Mouse (Mus musculus) cerebellum, adult 2 months (tissue): ENCODE measurements around the gene Cyp39a1. TPM values are rescaled to one million over a fixed set of nuclear protein-coding genes. Genes with fewer than 3 reads are reported as not detected.
A peak's percentile ranks its signal among the peaks of the same experiment; 100 is the strongest.

ENCODE experiments used
- DNase-seq, 2 experiments: peaks; one replicate each; pipeline ENCODE4 v3.0.0; 2021
- H3K27ac ChIP-seq: fragments of 200-500 bp; 2 replicates; pipeline ENCODE4 v1.5.1; 2012; ENCODE audit warnings: low read length, control low read depth, inconsistent platforms; ENCODE audit not compliant: insufficient read depth
- H3K27me3 ChIP-seq: fragments of 200-500 bp; 2 replicates; pipeline ENCODE4 v1.6.1; 2012; ENCODE audit warnings: inconsistent platforms, mild to moderate bottlenecking, low read length, moderate library complexity; ENCODE audit not compliant: control insufficient read depth, insufficient read depth
- H3K4me1 ChIP-seq: fragments of 200-500 bp; 2 replicates; pipeline ENCODE4 v1.6.1; 2011; ENCODE audit warnings: low read length; ENCODE audit not compliant: control insufficient read depth, insufficient read depth
- H3K4me3 ChIP-seq: fragments of 200-500 bp; replicated peaks from 2 replicates; pipeline ENCODE3; 2011; ENCODE audit warnings: mild to moderate bottlenecking, low read depth, low read length, control low read depth; ENCODE audit not compliant: insufficient read depth
- CTCF ChIP-seq: fragments of 200-500 bp; IDR thresholded peaks from 2 replicates; pipeline ENCODE4 v1.5.1; 2011; ENCODE audit warnings: low read depth, mild to moderate bottlenecking, control low read depth, low read length, moderate library complexity, borderline replicate concordance; ENCODE audit not compliant: insufficient read depth
- POLR2A ChIP-seq: fragments of 200-500 bp; IDR thresholded peaks from 2 replicates; pipeline ENCODE4 v1.6.1; 2011; ENCODE audit warnings: low read length, control low read depth, borderline replicate concordance; ENCODE audit not compliant: insufficient read depth
- WGBS: fragments of 180-500 bp; shearing (Covaris S2); methylation state at CpG from one replicate; pipeline ENCODE4 v1.1.7; 2018; 5-methylcytosine and 5-hydroxymethylcytosine counted together
- polyA plus RNA-seq: library from polyadenylated mRNA; depleted of rRNA; stranded (reverse); fragments of >200 nt; gene quantifications from 2 replicates; pipeline ENCODE4 v1.2.3, GENCODE M21; 2012; rRNA removed

The Cyp39a1 gene
- polyA plus RNA-seq = 2.4 and 3.2 TPM in 2 replicates

- no peak for DNase-seq
- TF ChIP-seq CTCF (no peak), POLR2A (no peak)
- under 1% methylated on average over 17 of the region's 17 CpGs for WGBS
- H3K4me3 ChIP-seq = peak within 1 kb of the TSS; percentile 96
- no peaks in the 10 kb centered on the region for H3K27me3 ChIP-seq
- no peaks in the 10 kb centered on the region; the same call in 1 of the 2 replicates for H3K4me1 ChIP-seq
- H3K27ac ChIP-seq = peak within 1 kb of the TSS; percentile 30
These were observed at the start of gene Cyp39a1 for GRCm38 (mm10) chr17:43667290-43667843. Cyp39a1 (plus strand) TSS chr17:43667425.

GRCm38 (mm10) chr17:43619156-43619555 is 48.1 kb upstream of the Cyp39a1 start:
- no peak overlapping the region for H3K27ac ChIP-seq
- H3K4me3 ChIP-seq = no peak overlapping the region
- no peaks in the 10 kb centered on the region for H3K4me1 ChIP-seq
- no peak for TF ChIP-seq POLR2A
- no peak for TF ChIP-seq CTCF
- no peak for DNase-seq
- 92% methylated on average over 9 of the region's 9 CpGs for WGBS
- H3K27me3 ChIP-seq = no peaks in the 10 kb centered on the region

GRCm38 (mm10) chr17:43622076-43622475 is 45.1 kb upstream of the Cyp39a1 start:
- 91% methylated on average over 10 of the region's 10 CpGs for WGBS

DNA sequence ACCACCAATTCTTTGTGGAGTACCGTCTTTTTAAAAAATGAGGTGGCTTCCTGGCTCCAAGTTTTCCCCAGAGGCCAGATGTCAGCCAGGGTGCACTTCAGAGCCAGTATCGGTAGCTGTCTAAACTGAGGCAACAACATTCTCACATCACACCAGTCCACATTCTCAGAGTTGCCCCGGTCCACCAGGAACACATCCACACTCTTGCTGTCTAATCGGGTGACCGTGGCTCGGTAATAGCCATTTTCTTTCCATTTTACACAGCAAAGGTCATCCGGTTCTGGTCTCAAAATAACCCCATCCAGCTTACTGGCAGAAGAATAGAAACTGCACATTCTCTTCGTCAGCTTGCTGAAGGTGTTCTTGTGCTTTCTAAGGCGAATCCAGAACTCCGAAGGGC is 39.0 kb upstream of the Cyp39a1 start:
- peaks cover 3% of the 10 kb centered on the region; the same call in 1 of the 2 replicates for H3K27me3 ChIP-seq
- no peak overlapping the region for H3K27ac ChIP-seq
- DNase-seq = no peak
- H3K4me3 ChIP-seq = no peak overlapping the region
- TF ChIP-seq CTCF = no peak
- no peak for TF ChIP-seq POLR2A
- H3K4me1 ChIP-seq = no peaks in the 10 kb centered on the region; the same call in 1 of the 2 replicates
- 89% methylated on average over 10 of the region's 10 CpGs for WGBS

More at GRCm38 (mm10) chr17:43622076-43622475, 45.1 kb upstream of the Cyp39a1 start:
- H3K27ac ChIP-seq = no peak overlapping the region
- H3K27me3 ChIP-seq = no peaks in the 10 kb centered on the region
- TF ChIP-seq CTCF = no peak
- no peak for TF ChIP-seq POLR2A
- no peaks in the 10 kb centered on the region for H3K4me1 ChIP-seq
- H3K4me3 ChIP-seq = no peak overlapping the region
- no peak for DNase-seq

GRCm38 (mm10) chr17:43629026-43629495 is 38.2 kb upstream of the Cyp39a1 start:
- no peak for TF ChIP-seq POLR2A
- TF ChIP-seq CTCF = no peak
- H3K27me3 ChIP-seq = peaks cover 3% of the 10 kb centered on the region; the same call in 1 of the 2 replicates
- no peak for DNase-seq
- no peak overlapping the region for H3K4me3 ChIP-seq
- WGBS = 29% methylated on average over 24 of the region's 24 CpGs
- H3K27ac ChIP-seq = no peak overlapping the region
- no peaks in the 10 kb centered on the region; the same call in 1 of the 2 replicates for H3K4me1 ChIP-seq

- 2% methylated on average over 83 of the region's 83 CpGs for WGBS
- Histone ChIP-seq H3K27ac (no peak within 1 kb of the TSS), H3K4me3 (peak within 1 kb of the TSS; percentile 13), H3K27me3 (peaks cover 3% of the 10 kb centered on the region; the same call in 1 of the 2 replicates), H3K4me1 (no peaks in the 10 kb centered on the region; the same call in 1 of the 2 replicates)
- DNase-seq = peak; percentile 6 to 13
- no peak for TF ChIP-seq POLR2A
- no peak for TF ChIP-seq CTCF
These were observed 37.5 kb upstream of the Cyp39a1 start, which contains the start of gene Tdrd6 for GRCm38 (mm10) chr17:43629496-43630426. Tdrd6 (minus strand) TSS chr17:43630299.

GRCm38 (mm10) chr17:43630427-43630760 is 36.8 kb upstream of the Cyp39a1 start:
- no peak for DNase-seq
- Histone ChIP-seq H3K27me3 (peaks cover 3% of the 10 kb centered on the region; the same call in 1 of the 2 replicates), H3K4me1 (no peaks in the 10 kb centered on the region; the same call in 1 of the 2 replicates), H3K27ac (no peak overlapping the region), H3K4me3 (no peak overlapping the region)
- no peak for TF ChIP-seq POLR2A
- 32% methylated on average over 13 of the region's 13 CpGs for WGBS

DNA sequence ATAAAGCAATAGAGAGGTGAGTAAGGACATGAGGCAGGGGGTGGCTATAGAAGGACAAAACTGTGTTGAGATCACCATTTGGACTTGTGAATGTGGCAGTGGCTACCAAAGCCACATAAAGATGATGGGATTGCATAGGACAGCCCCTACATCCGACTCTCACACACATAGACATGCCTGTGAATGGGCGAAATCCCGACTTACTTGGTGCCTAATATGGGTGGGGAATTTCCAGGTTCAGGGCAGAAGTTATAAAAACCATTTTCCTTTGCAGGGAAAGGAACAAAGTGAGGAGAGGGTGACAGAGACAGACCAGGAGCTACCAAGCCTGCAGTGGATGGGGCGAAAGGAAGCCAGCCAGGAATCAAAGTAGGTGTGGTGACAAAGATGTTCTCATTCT is 30.1 kb upstream of the Cyp39a1 start:
- WGBS = over 99% methylated on average over 4 of the region's 4 CpGs

More for the DNA sequence above, 30.1 kb upstream of the Cyp39a1 start:
- Histone ChIP-seq H3K27me3 (no peaks in the 10 kb centered on the region), H3K27ac (no peak overlapping the region), H3K4me1 (no peaks in the 10 kb centered on the region), H3K4me3 (no peak overlapping the region)
- TF ChIP-seq CTCF = no peak
- no peak for TF ChIP-seq POLR2A
- no peak for DNase-seq
